Mouse (Mus musculus): ENCODE measurements around the gene Olfr1232. TPM values are rescaled to one million over a fixed set of nuclear protein-coding genes. Genes with fewer than 3 reads are reported as not detected.

The Olfr1232 gene
- not detected for polyA plus RNA-seq (2012; fragmentation: generic; extraction: Trizol)
- long read RNA-seq, experiment 1: 0 reads
- long read RNA-seq, experiment 2: 0 reads

- Histone ChIP-seq H3K79me3 (ENCODE audit: low read depth) (no peaks in the 10 kb centered on the region), H3K27me3 (ENCODE audit: control insufficient read depth, insufficient read depth, insufficient read length) (no peaks in the 10 kb centered on the region), H3K4me3 (ENCODE audit: insufficient read depth, poor library complexity, severe bottlenecking) (no peak within 1 kb of the TSS), H3ac (ENCODE audit: control insufficient read depth, insufficient read length, low read depth) (no peak within 1 kb of the TSS), H3K36me3 (ENCODE audit: control insufficient read depth, insufficient read depth) (no peaks in the 10 kb centered on the region), H3K79me2 (ENCODE audit: control insufficient read depth, insufficient read depth) (no peaks in the 10 kb centered on the region)
- TF ChIP-seq FOSL1 (IDR thresholded peaks at IDR 0.05; ENCODE audit: insufficient read depth, low read length, poor library complexity, severe bottlenecking) (no peak), MYOD1 (IDR thresholded peaks at IDR 0.05; ENCODE audit: control insufficient read depth, insufficient read length, low read depth) (no peak), CEBPB (IDR thresholded peaks at IDR 0.05; ENCODE audit: low read depth) (no peak), CTCF (IDR thresholded peaks at IDR 0.05; ENCODE audit: control insufficient read depth, insufficient read depth, insufficient read length) (no peak), MAX (IDR thresholded peaks at IDR 0.05) (no peak), MYOG (IDR thresholded peaks at IDR 0.05; ENCODE audit: control insufficient read depth, extremely low read depth, insufficient read length) (no peak), USF1 (IDR thresholded peaks at IDR 0.05; ENCODE audit: low read depth) (no peak)
These were observed at the start of gene Olfr1232 for GRCm38 (mm10) chr2:89329575-89329974. TSS of gene Olfr1232 (minus strand) at chr2:89329675.

DNA sequence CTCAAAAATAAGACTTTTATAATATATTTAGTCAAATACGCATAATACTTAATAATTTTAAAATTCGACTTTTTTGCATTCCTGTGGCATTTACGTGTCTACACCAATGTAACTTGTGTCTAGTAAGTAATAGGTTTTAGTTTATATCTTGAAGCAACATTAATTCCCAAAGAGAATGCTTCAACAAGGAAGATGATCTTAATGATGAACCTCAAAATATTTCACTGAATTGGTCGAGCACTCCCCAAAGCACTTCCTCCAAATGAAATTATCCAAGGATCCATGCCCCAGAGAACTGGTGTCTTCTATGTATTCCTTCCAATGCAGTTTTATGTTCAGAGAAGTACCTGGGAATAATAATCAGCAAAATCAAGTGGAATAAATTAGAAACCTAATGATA lies 35.3 kb upstream of the Olfr1232 start, which contains the start of gene Olfr1234:
Gene Olfr1234, minus strand, starts transcription at position 101 of the 400 bp plus-strand sequence.
- Histone ChIP-seq H3K36me3 (ENCODE audit: control insufficient read depth, insufficient read depth) (no peaks in the 10 kb centered on the region), H3ac (ENCODE audit: control insufficient read depth, insufficient read length, low read depth) (no peak within 1 kb of the TSS), H3K79me3 (ENCODE audit: low read depth) (no peaks in the 10 kb centered on the region), H3K79me2 (ENCODE audit: control insufficient read depth, insufficient read depth) (no peaks in the 10 kb centered on the region), H3K4me3 (ENCODE audit: insufficient read depth, poor library complexity, severe bottlenecking) (no peak within 1 kb of the TSS), H3K27me3 (ENCODE audit: control insufficient read depth, insufficient read depth, insufficient read length) (no peaks in the 10 kb centered on the region)
- TF ChIP-seq MAX (IDR thresholded peaks at IDR 0.05) (no peak), CEBPB (IDR thresholded peaks at IDR 0.05; ENCODE audit: low read depth) (no peak), USF1 (IDR thresholded peaks at IDR 0.05; ENCODE audit: low read depth) (no peak), FOSL1 (IDR thresholded peaks at IDR 0.05; ENCODE audit: insufficient read depth, low read length, poor library complexity, severe bottlenecking) (no peak), CTCF (IDR thresholded peaks at IDR 0.05; ENCODE audit: control insufficient read depth, insufficient read depth, insufficient read length) (no peak), MYOD1 (IDR thresholded peaks at IDR 0.05; ENCODE audit: control insufficient read depth, insufficient read length, low read depth) (no peak), MYOG (IDR thresholded peaks at IDR 0.05; ENCODE audit: control insufficient read depth, extremely low read depth, insufficient read length) (no peak)

GRCm38 (mm10) chr2:89342298-89342697 lies 12.8 kb upstream of the Olfr1232 start, which contains the start of gene Olfr1233:
TSS of gene Olfr1233 (minus strand) at chr2:89342398.
- no peaks in the 10 kb centered on the region for H3K79me2 ChIP-seq (ENCODE audit: control insufficient read depth, insufficient read depth)
- H3K36me3 ChIP-seq (ENCODE audit: control insufficient read depth, insufficient read depth): no peaks in the 10 kb centered on the region
- H3K27me3 ChIP-seq (ENCODE audit: control insufficient read depth, insufficient read depth, insufficient read length): no peaks in the 10 kb centered on the region
- no peaks in the 10 kb centered on the region for H3K79me3 ChIP-seq (ENCODE audit: low read depth)
- no peak within 1 kb of the TSS for H3ac ChIP-seq (ENCODE audit: control insufficient read depth, insufficient read length, low read depth)
- H3K4me3 ChIP-seq (ENCODE audit: insufficient read depth, poor library complexity, severe bottlenecking): no peak within 1 kb of the TSS
- no peak for TF ChIP-seq CTCF (IDR thresholded peaks at IDR 0.05; ENCODE audit: control insufficient read depth, insufficient read depth, insufficient read length)
- no peak for TF ChIP-seq FOSL1 (IDR thresholded peaks at IDR 0.05; ENCODE audit: insufficient read depth, low read length, poor library complexity, severe bottlenecking)
- no peak for TF ChIP-seq MAX (IDR thresholded peaks at IDR 0.05)
- TF ChIP-seq USF1 (IDR thresholded peaks at IDR 0.05; ENCODE audit: low read depth): no peak
- TF ChIP-seq MYOG (IDR thresholded peaks at IDR 0.05; ENCODE audit: control insufficient read depth, extremely low read depth, insufficient read length): no peak
- no peak for TF ChIP-seq MYOD1 (IDR thresholded peaks at IDR 0.05; ENCODE audit: control insufficient read depth, insufficient read length, low read depth)
- TF ChIP-seq CEBPB (IDR thresholded peaks at IDR 0.05; ENCODE audit: low read depth): no peak

DNA sequence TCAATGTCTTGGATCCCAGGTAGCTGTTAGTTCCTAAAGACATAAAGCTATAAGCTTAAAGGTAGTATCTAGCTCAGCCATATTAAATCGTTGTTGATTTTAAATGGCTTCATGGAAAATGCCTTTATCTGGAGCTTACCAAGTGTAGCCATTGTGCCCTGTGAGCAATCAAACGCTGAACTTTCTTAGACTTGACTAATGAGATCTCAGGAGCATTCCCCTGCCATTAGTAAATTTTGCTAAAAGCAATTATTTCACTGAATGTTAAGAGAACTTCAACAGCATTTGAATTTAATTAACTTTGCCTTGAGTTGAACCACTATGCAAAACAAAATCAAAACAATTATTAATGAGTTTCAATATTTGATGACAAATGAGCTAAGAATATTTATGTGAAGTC lies 22.5 kb downstream of the Olfr1232 start, which contains the start of gene Olfr1231:
Gene Olfr1231, minus strand, starts transcription at position 101 of the 400 bp plus-strand sequence.
- H3K27me3 ChIP-seq (ENCODE audit: control insufficient read depth, insufficient read depth, insufficient read length): no peaks in the 10 kb centered on the region
- TF ChIP-seq CEBPB (IDR thresholded peaks at IDR 0.05; ENCODE audit: low read depth) (no peak), MYOG (IDR thresholded peaks at IDR 0.05; ENCODE audit: control insufficient read depth, extremely low read depth, insufficient read length) (no peak), MAX (IDR thresholded peaks at IDR 0.05) (no peak), USF1 (IDR thresholded peaks at IDR 0.05; ENCODE audit: low read depth) (no peak), CTCF (IDR thresholded peaks at IDR 0.05; ENCODE audit: control insufficient read depth, insufficient read depth, insufficient read length) (no peak), FOSL1 (IDR thresholded peaks at IDR 0.05; ENCODE audit: insufficient read depth, low read length, poor library complexity, severe bottlenecking) (no peak), MYOD1 (IDR thresholded peaks at IDR 0.05; ENCODE audit: control insufficient read depth, insufficient read length, low read depth) (no peak)
- no peaks in the 10 kb centered on the region for H3K79me3 ChIP-seq (ENCODE audit: low read depth)
- no peak within 1 kb of the TSS for H3K4me3 ChIP-seq (ENCODE audit: insufficient read depth, poor library complexity, severe bottlenecking)
- no peaks in the 10 kb centered on the region for H3K36me3 ChIP-seq (ENCODE audit: control insufficient read depth, insufficient read depth)
- H3ac ChIP-seq (ENCODE audit: control insufficient read depth, insufficient read length, low read depth): no peak within 1 kb of the TSS
- H3K79me2 ChIP-seq (ENCODE audit: control insufficient read depth, insufficient read depth): no peaks in the 10 kb centered on the region

- Histone ChIP-seq H3ac (ENCODE audit: control insufficient read depth, insufficient read length, low read depth) (no peak within 1 kb of the TSS), H3K79me2 (ENCODE audit: control insufficient read depth, insufficient read depth) (no peaks in the 10 kb centered on the region), H3K4me3 (ENCODE audit: insufficient read depth, poor library complexity, severe bottlenecking) (no peak within 1 kb of the TSS), H3K27me3 (ENCODE audit: control insufficient read depth, insufficient read depth, insufficient read length) (no peaks in the 10 kb centered on the region), H3K36me3 (ENCODE audit: control insufficient read depth, insufficient read depth) (no peaks in the 10 kb centered on the region), H3K79me3 (ENCODE audit: low read depth) (no peaks in the 10 kb centered on the region)
- TF ChIP-seq CEBPB (IDR thresholded peaks at IDR 0.05; ENCODE audit: low read depth) (no peak), CTCF (IDR thresholded peaks at IDR 0.05; ENCODE audit: control insufficient read depth, insufficient read depth, insufficient read length) (no peak), MYOG (IDR thresholded peaks at IDR 0.05; ENCODE audit: control insufficient read depth, extremely low read depth, insufficient read length) (no peak), MAX (IDR thresholded peaks at IDR 0.05) (no peak), FOSL1 (IDR thresholded peaks at IDR 0.05; ENCODE audit: insufficient read depth, low read length, poor library complexity, severe bottlenecking) (no peak), MYOD1 (IDR thresholded peaks at IDR 0.05; ENCODE audit: control insufficient read depth, insufficient read length, low read depth) (no peak), USF1 (IDR thresholded peaks at IDR 0.05; ENCODE audit: low read depth) (no peak)
These were observed 32.3 kb downstream of the Olfr1232 start, which contains the start of gene Olfr1230 for GRCm38 (mm10) chr2:89297168-89297567. TSS of gene Olfr1230 (minus strand) at chr2:89297268.
